Mouse (Mus musculus): ENCODE data around the gene D6Wsu163e. TPM values are rescaled to one million over a fixed set of nuclear protein-coding genes. Genes with fewer than 3 reads are reported as not detected.

Gene D6Wsu163e
- 6.2 and 6.6 TPM in 2 replicates for polyA plus RNA-seq (2012; rRNA removed)

DNA sequence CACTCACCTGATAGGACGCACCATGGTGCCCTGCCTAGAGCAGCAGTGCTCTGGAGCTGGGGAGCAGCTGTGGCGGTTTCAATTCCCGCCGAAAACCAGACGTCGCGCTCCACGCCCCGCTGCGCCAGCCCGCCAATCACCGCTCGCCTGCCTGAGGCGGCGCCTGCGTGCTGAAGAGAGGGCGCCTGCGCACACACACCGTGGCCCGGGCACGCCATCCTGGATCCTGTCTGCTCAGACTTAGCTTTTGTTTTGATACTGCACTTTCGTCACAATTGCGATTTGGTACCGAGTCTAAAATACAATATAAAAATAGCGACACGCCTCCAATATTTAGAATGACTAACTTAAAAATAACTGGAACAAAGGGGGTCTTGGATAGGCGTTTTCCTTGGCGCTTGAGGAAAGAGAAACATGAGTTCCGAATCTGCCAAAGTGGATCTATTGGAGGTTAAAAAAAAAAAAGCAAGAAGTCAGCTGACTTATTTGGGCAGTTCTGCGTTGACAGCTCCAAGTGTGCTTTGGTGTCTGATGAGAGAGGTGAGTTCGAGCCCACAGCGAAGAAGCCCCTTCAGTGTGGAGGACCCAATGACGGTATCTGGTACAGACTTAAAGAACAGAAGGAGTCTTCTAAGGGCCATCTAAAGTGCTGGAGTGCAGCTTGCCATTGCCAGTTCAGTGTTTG is at the start of gene D6Wsu163e, which contains the start of gene Rad51ap1:
Gene D6Wsu163e (plus strand): TSS at position 476 of the 685 bp plus-strand sequence.
Gene Rad51ap1 (minus strand): TSS at position 101 of the 685 bp plus-strand sequence.
- DNase-seq (ENCODE audit: low read depth), result peak; percentile 66

DNA sequence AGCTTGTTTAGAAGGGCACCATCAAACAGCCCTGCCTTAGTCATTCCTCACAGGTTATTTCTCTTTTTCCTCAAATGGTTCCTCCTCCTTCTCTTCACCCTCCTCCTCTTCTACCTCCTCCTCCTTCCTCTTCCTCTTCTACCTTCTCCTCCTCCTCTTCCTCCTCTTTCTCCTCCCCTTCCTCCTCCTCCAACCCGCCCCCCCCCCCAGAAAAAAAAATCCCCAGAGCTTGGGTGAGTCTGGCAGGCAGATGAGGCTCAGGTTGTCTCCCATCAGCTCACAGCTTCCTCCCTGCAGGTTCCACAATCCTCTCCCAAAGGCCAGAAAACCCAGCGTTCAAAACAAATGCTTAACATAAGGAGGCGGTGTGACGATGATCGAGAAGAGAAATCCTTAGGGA is 32.4 kb upstream of the D6Wsu163e start:
- no peak for DNase-seq (ENCODE audit: low read depth)

DNA sequence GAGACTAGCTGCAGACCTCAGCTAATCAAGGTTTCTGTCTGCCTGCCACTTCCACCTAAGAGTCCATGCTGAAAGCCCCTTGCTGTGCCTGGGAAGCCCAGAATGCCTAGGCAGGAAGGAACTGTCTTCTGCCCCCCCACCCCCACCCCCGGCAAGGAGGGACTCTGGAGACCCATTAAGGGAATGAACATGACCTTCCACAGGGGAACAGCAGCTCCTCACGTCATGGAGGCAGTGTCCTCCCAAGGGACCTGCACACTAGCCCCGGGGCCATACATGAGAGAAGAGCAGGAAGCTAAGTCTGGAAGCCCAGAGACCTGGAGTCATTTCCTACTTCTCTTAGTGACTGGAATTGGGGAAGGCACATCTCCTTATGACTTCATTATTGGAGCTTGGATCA is 31.9 kb upstream of the D6Wsu163e start:
- DNase-seq (ENCODE audit: low read depth), result no peak

- DNase-seq (ENCODE audit: low read depth), result no peak
Observed at GRCm38 (mm10) chr6:126910727-126911126, 29.0 kb upstream of the D6Wsu163e start.

DNA sequence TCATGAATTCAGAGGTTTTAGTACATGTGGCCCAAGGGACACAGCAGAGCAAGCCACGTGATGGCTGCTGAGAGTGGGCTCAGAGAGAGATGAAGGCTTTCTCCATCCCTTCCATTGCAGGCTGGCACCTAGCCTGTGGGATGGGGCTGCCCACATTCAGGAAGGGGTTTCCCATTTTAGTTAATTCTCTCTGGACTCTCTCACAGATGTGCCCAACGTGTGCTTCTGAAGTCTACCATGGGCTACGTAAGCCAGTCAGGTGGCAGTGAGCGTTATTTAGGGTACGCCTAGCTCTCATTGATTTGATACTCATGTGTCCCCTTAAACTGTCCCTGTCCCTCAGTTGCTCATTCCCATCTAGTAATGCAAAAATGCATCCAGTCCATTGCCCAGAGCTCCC is 24.8 kb upstream of the D6Wsu163e start:
- no peak for DNase-seq (ENCODE audit: low read depth)

DNA sequence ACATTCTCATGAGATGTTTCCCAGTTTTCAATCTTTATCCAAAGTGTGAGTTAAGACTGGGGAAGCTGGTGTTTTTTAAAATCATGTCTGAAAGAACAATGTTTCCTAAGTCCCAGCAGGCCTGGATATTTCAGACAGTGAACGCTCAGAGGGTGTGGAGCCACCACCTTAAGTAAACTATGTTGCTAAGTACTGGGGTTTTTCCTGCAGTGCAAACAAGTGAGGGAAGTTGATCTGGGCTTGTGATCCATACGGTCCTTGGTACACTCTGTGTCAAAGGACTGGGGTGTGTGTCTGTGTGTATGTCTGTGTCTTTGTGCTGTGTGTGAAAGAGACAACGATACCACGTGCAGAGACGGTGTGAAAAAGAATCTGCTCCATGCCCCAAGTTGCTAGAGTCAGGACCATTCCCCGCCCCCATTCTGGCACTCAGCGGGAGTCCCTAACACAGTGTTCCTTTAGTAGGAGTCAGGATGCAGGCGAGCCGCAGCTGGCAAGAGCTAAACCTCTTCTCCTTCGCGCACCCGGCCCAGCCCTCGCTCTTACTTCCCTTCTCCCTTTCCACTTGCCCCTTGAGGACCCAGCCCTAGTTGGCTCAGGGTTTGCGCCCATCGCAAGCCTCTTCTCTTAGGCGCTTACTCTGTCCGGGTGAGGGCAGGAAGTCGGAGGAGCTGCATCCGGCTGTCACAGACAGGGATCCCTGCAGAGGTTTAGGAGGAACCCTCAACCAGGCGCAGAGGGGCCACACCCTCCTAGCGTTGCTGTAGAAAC is 18.5 kb upstream of the D6Wsu163e start, which contains the start of gene Dyrk4:
Gene Dyrk4 (minus strand): TSS at position 729 of the 771 bp plus-strand sequence.
- DNase-seq (ENCODE audit: low read depth), result no peak

DNA sequence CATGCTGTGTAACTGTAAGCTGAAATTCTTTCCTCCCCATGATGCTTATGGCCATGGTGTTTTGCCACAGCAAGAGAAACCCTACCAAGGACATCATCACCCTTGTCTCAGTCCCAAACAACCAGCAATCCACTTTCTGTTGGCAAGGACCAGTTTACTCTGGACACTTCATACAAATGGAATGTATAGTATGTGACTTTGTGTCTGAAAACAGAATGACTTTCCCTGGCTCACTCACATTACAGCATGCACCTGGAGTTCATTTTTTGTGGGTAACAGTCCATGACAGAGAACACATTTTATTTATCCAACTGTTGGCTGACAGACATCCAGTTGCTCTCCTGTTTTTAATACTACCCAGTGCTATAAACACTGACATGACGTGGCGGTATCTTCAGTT is 6.9 kb upstream of the D6Wsu163e start:
- DNase-seq (ENCODE audit: low read depth), result no peak

DNA sequence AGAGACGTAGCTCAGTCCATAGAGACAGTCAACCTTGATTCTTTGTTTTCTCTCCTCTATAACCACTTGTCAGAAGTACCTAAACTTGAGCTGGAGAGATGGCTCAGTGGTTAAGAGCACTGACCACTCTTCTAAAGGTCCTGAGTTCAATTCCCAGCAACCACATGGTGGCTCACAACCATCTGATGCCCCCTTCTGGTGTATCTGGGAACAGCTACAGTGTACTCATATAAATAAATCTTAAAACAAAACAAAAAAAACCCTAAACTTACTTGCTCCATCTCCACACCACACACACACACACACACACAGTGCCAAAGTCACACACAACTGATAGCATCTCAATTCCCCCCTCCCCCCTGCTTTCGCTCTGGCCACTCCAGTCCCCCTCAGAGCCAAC is 1.7 kb upstream of the D6Wsu163e start:
- DNase-seq (ENCODE audit: low read depth), result no peak

DNA sequence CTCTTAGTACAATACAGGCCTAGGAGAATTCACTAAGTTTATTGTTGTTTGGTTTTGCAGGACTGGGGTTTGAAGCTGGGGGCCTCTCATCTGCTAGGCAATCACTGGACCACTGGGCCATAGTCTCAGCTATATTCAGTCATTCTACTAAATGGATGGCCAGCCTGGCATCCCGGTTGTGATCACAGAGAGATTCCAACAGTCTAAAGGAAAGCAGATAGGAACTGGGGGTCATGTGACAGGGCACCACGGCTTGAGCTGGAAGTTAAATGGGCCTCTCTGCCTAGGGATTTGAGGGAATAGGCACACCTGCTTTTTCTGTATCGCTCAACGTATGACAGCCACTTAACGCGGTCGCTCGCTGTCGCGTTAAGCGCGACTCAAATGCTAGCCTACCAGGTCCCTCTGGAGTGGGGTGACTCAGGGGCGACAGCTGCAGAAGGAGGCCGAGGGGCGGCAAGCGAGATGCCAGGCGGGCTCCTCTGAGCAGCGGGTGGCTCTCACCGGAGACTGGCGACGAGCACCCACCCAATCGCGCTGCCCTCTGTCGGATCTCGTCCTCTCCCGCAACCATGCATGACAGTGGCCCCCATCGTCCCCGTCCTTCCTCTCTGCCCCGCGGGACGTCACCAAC is 792 bp upstream of the D6Wsu163e start:
- DNase-seq (ENCODE audit: low read depth), result no peak

GRCm38 (mm10) chr6:126940451-126940850 is 689 bp downstream of the D6Wsu163e start:
- no peak for DNase-seq (ENCODE audit: low read depth)

- no peak for DNase-seq (ENCODE audit: low read depth)
Observed at GRCm38 (mm10) chr6:126948336-126948735, 8.6 kb downstream of the D6Wsu163e start.

GRCm38 (mm10) chr6:126955734-126956133 is 16.0 kb downstream of the D6Wsu163e start:
- DNase-seq (ENCODE audit: low read depth), result no peak

DNA sequence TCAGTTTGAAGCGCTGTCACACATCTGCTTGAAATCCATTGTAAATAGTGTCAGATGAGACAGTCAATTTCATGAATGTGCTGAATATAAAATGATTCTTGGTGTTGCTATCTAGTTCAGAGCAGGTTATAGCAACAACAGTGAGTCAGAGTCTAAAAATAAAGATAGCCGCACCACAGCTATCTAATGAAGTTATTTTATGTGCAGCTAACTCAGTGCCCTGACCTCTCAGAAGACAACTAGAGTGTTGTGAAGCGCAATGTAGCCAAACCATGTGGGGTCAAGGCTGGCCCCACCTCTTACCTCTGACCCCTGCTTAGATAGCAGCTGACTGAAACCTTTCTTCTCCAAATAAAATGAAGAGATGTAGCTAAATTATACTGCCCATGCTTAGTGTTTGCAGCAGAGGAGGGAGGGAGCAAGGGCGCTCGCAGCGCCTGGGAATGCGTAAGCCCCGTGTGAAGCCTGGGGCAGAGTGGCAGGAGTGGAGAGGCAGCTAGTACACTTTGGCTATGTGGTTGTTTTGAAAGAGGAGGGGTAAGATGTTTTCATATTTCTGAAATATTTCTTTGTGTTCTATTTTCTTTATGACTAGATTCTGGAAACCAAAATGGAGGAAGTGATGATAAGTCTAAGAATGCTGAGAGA is 21.7 kb downstream of the D6Wsu163e start:
- DNase-seq (ENCODE audit: low read depth), result no peak

DNA sequence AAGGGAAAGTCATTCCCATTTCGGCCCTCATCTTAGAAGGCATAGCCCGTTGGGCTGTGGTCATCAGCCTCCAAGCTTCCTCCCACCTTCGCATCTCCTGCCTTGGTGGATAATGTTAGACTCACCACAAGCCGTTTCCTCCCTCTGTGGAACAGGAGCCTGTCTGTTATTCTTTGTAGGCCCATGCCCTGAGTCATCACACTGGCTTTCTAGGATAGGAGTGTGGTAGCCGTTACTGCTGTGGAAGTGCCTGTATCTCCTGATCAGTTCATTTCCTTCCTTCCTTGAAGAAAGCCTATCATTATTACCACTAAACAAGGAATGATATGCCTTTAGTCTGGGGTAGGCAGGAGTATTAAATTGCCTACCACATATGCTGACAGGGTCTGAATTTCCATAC is 22.9 kb downstream of the D6Wsu163e start:
- no peak for DNase-seq (ENCODE audit: low read depth)

DNA sequence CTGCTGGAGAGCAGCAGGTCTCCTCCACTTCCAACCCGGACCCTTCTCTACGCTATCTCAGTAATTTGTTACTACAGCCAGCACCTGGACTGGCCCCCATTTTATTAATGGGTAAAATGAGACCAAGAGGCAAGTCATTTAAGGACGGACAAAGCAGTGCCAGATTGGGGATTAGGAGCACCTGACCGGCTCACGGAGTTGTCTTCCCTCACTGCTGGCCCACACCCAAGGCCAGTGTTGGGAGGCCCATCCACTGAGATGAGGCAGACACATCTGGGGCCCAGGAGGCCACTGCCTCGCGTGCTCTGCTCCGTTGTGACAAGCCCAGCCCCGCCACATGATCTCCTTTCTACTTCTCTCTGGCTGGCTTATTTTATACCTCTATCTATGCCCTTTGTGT is 23.7 kb downstream of the D6Wsu163e start:
- no peak for DNase-seq (ENCODE audit: low read depth)

DNA sequence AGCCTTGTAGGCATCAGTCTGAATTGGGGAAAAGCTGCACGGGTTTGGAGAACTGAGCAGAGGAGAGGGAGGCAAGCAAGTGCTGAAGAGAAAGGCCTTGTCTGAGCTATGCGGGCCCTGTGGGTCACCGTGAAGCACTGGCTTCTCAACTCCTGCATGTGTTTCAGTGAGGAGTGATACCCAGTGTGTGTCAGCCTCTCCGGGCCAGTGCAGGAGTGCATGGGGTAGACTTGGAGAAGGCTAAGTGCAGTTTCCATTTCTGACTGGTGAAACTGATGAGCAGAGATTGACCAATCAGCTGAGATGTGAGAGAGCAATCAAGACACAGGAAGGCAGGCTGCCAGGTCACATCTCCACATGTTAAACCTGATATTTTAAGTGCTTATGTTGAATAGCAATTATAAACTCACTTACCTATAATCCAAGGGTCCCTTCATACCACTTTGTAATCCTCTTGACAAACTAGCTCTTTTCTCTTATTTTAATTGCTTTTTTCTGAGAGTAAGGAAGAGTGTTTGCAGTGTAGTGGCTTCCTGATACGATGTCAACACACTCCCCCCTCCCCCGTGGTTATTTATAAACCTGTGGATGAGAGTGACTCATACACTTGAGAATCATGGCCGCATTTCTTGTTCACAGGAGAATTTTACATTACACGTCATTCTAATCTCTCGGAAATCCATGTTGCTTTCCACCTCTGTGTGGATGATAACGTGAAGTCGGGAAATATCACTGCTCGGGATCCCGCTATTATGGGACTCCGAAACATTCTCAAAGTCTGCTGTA is 26.7 kb downstream of the D6Wsu163e start:
- no peak for DNase-seq (ENCODE audit: low read depth)

- DNase-seq (ENCODE audit: low read depth), result no peak
Observed at GRCm38 (mm10) chr6:126981539-126982234, 41.9 kb downstream of the D6Wsu163e start.

DNA sequence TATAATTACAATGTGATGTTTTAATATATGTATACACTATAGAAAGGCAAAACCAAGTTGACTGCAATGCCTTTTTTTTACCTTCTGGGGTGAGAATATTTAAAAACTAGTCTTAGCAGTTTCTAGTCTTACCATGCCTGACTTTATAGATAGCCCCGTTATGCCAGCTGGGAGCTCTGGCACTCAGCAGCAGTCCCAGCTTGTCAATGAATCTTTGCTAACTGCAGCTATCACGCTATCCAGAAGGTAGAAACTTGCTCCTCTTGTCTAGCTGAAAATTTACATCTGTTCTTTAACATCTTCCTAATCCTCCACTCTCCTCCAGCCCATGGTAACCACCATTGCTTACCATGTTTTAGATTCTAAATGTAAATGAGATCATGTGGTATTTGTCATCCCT is 53.9 kb downstream of the D6Wsu163e start:
- DNase-seq (ENCODE audit: low read depth), result no peak

- no peak for DNase-seq (ENCODE audit: low read depth)
Observed at GRCm38 (mm10) chr6:126995494-126995893, 55.7 kb downstream of the D6Wsu163e start.

DNA sequence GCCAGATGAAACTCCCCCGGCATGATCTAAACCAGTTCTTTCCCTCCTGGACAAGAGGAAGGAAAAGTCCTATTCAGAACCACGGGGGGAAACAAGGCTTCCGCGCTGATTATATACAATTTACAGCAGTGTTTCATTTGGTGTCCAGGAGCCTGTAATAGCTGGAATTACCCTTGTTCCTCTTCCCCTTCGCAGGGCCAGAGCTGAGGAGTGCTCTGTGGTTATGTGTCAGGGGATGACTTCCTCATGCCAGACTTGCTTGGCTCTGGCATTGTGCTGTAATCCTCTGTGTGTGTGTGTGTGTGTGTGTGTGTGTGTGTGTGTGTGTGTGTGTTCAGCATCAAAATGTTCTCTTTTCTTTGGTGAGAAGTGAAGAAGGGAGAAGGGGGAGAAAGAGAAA is 56.6 kb downstream of the D6Wsu163e start:
- no peak for DNase-seq (ENCODE audit: low read depth)

DNA sequence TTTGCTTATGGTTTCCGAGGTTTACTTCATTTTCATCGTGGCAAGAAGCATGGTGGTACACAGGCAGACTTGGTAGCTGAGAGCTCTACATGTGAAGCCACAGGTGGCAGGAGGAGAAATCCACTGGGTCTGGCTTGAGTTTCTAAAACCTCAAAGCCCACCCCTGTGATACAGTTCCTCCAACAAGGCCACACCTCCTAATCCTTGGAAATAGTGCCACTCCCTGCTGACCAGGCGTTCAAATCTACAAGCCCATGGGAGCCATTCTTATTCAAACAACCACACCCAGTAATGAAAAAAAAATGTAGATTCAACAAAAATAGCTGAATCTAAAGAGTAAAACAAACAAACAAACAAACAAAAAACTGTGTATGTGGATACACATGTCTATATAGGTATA is 65.9 kb downstream of the D6Wsu163e start:
- no peak for DNase-seq (ENCODE audit: low read depth)
